Comparison of ENCODE assay signal across 8 mouse cellular contexts in genomic region chr19:27134360-27134759, GRCm38 (mm10).
"Had no signal": no experiment of that assay in that cellular context is flagged by ENCODE, and none has a peak within 500 bp of the region (broad histone marks: within the 10 kb centered on the region; RNA-seq: fewer than 3 reads in every experiment).

No protein-coding gene starts in this region.

- DNase-seq: kidney, adult 2 months; kidney, postnatal 14 days; lung, postnatal 14 days; retina, postnatal 1 day; right cerebral cortex, postnatal 4 days; spleen, adult 18-20 months had no signal

- ATAC-seq: liver, embryonic 12.5 days; midbrain, embryonic 15.5 days had no signal
